Mouse (Mus musculus) cortical plate, adult 2 months (tissue): ENCODE data around the gene Soat1. TPM values are rescaled to one million over a fixed set of nuclear protein-coding genes. Genes with fewer than 3 reads are reported as not detected.

Source experiments
- H3K27ac ChIP-seq: fragments of 200-500 bp; 2 replicates; pipeline ENCODE4 v1.5.1; 2012; ENCODE audit warnings: low read length, control low read depth, inconsistent platforms; ENCODE audit not compliant: insufficient read depth
- H3K4me1 ChIP-seq: fragments of 200-500 bp; 2 replicates; pipeline ENCODE4 v1.6.1; 2011; ENCODE audit warnings: low read length; ENCODE audit not compliant: control insufficient read depth, insufficient read depth
- H3K4me3 ChIP-seq: fragments of 200-500 bp; 2 replicates; pipeline ENCODE4 v1.5.1; 2011; ENCODE audit warnings: mild to moderate bottlenecking, low read length, control low read depth; ENCODE audit not compliant: insufficient read depth
- CTCF ChIP-seq: fragments of 200-500 bp; IDR thresholded peaks from 2 replicates; pipeline ENCODE4 v1.5.1; 2011; ENCODE audit warnings: mild to moderate bottlenecking, control low read depth, low read length; ENCODE audit not compliant: insufficient read depth; ENCODE audit errors: extremely low read depth
- POLR2A ChIP-seq: fragments of 200-500 bp; IDR thresholded peaks from 2 replicates; pipeline ENCODE4 v1.6.1; 2011; ENCODE audit warnings: mild to moderate bottlenecking, low read length, control low read depth; ENCODE audit not compliant: insufficient read depth; ENCODE audit errors: extremely low read depth
- polyA plus RNA-seq: library from polyadenylated mRNA; depleted of rRNA; stranded (reverse); fragments of >200 nt; gene quantifications from 2 replicates; pipeline ENCODE4 v1.2.3, GENCODE M21; 2012

Soat1 gene
- polyA plus RNA-seq, 1 experiment = 23.4 TPM

GRCm38 (mm10) chr1:156470557-156470956 is 3.6 kb downstream of the Soat1 start:
- no peak overlapping the region for H3K4me3 ChIP-seq
- H3K4me1 ChIP-seq = peaks cover 2% of the 10 kb centered on the region; the same call in 1 of the 2 replicates
- TF ChIP-seq POLR2A = no peak
- no peak for TF ChIP-seq CTCF
- H3K27ac ChIP-seq = no peak overlapping the region

- no peak overlapping the region for H3K4me3 ChIP-seq
- H3K27ac ChIP-seq = no peak overlapping the region
- H3K4me1 ChIP-seq = peaks cover 2% of the 10 kb centered on the region; the same call in 1 of the 2 replicates
- no peak for TF ChIP-seq CTCF
- TF ChIP-seq POLR2A = no peak
Measured at GRCm38 (mm10) chr1:156468576-156468975, 5.6 kb downstream of the Soat1 start.

- TF ChIP-seq POLR2A (no peak), CTCF (no peak)
- H3K4me3 ChIP-seq = no peak overlapping the region
- H3K4me1 ChIP-seq = peaks cover 2% of the 10 kb centered on the region; the same call in 1 of the 2 replicates
- no peak overlapping the region for H3K27ac ChIP-seq
Measured at GRCm38 (mm10) chr1:156467655-156468255, 6.4 kb downstream of the Soat1 start.

GRCm38 (mm10) chr1:156464963-156465362 is 9.2 kb downstream of the Soat1 start:
- no peak for TF ChIP-seq POLR2A
- TF ChIP-seq CTCF = no peak
- Histone ChIP-seq H3K27ac (no peak overlapping the region), H3K4me3 (no peak overlapping the region), H3K4me1 (peaks cover 2% of the 10 kb centered on the region; the same call in 1 of the 2 replicates)

GRCm38 (mm10) chr1:156463981-156464853 is 9.9 kb downstream of the Soat1 start:
- H3K4me3 ChIP-seq = no peak overlapping the region
- TF ChIP-seq CTCF = no peak
- no peak for TF ChIP-seq POLR2A
- peaks cover 2% of the 10 kb centered on the region; the same call in 1 of the 2 replicates for H3K4me1 ChIP-seq
- no peak overlapping the region for H3K27ac ChIP-seq

GRCm38 (mm10) chr1:156462273-156462991 is 11.7 kb downstream of the Soat1 start:
- no peak overlapping the region for H3K27ac ChIP-seq
- H3K4me1 ChIP-seq = no peaks in the 10 kb centered on the region
- no peak overlapping the region for H3K4me3 ChIP-seq
- TF ChIP-seq POLR2A (no peak), CTCF (no peak)

- TF ChIP-seq POLR2A (no peak), CTCF (no peak)
- Histone ChIP-seq H3K4me1 (no peaks in the 10 kb centered on the region), H3K4me3 (no peak overlapping the region), H3K27ac (no peak overlapping the region)
Measured at GRCm38 (mm10) chr1:156461036-156461435, 13.1 kb downstream of the Soat1 start.

GRCm38 (mm10) chr1:156460216-156460615 is 13.9 kb downstream of the Soat1 start:
- TF ChIP-seq POLR2A (no peak), CTCF (no peak)
- Histone ChIP-seq H3K4me1 (no peaks in the 10 kb centered on the region), H3K4me3 (no peak overlapping the region), H3K27ac (no peak overlapping the region)

- TF ChIP-seq POLR2A = no peak
- TF ChIP-seq CTCF = no peak
- Histone ChIP-seq H3K4me3 (no peak overlapping the region), H3K4me1 (no peaks in the 10 kb centered on the region), H3K27ac (no peak overlapping the region)
Measured at GRCm38 (mm10) chr1:156459690-156460089, 14.4 kb downstream of the Soat1 start.
